Mouse (Mus musculus) ES-Bruce4 (cell line): ENCODE results near the gene Poc5.

ENCODE experiments used
- CTCF ChIP-seq: IDR thresholded peaks from one replicate; pipeline ENCODE4 v1.8.1; 2011; ENCODE audit warnings: low read depth, low read length
- EP300 ChIP-seq: IDR thresholded peaks from 2 replicates; pipeline ENCODE4 v1.6.1; 2011; ENCODE audit warnings: low read depth, low read length; ENCODE audit not compliant: insufficient read depth

DNA sequence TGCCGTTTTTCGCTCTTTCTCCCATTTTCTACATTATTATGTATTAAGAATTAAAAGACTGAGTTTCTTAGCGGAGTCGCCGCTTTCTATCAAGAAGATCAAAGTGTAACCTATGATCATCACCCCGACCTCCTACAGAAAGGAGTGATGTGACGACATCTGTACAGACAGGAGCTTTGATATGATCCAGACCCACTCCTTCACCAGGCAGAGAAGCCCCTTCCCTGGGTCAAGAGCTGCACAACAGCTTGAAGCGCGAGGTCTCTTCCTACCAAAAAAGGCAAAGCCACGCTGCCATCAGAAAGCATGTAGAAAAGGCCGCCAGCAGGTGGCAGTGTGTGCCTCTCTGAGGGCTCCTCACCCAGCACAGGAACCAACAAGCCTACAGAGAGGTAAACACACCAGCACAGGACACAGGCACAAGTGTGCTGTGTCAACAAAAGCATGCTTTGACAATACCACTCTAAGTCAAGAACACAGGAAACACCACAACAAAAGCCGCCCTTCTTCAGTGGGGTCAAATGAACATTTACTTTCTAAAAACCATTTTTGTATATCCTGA lies 43.6 kb downstream of the Poc5 start:
- TF ChIP-seq EP300 (no peak), CTCF (peak; percentile 90)
